Mouse (Mus musculus) heart, embryonic 14.5 days (tissue): ENCODE data around the gene Tmem106a. TPM values are rescaled to one million over a fixed set of nuclear protein-coding genes. Genes with fewer than 3 reads are reported as not detected.
"Not testable (repeated sequence)": the region's sequence is repeated elsewhere in the genome, so short reads cannot be mapped to it uniquely, and the experiment has no call there.

Experiments used
- ATAC-seq: fragments of 200-750 bp; cut with Nextera tagmentation; 2 replicates; pipeline ENCODE4 v1.8.0; 2017; ENCODE audit warnings: low read depth, moderate TSS enrichment; ENCODE audit not compliant: insufficient number of reproducible peaks, insufficient read depth, low FRiP score
- H3K27ac ChIP-seq, 2 experiments: fragments of 200-500 bp in 1 of 2; fragments of 300-500 bp in 1 of 2; sonication (generic) in 1 of 2; replicated peaks in 1 of 2; 2 replicates each; pipeline ENCODE4 v1.5.1; 2012 to 2014; ENCODE audit warnings: low read depth in 2 of 2, low read length in 2 of 2, control low read depth in 1 of 2, mild to moderate bottlenecking in 1 of 2, mixed read lengths in 1 of 2; ENCODE audit not compliant: control insufficient read depth in 1 of 2, insufficient read depth in 1 of 2
- H3K27me3 ChIP-seq: fragments of 300-500 bp; sonication (generic); 2 replicates; pipeline ENCODE4 v1.6.1; 2014; ENCODE audit warnings: mild to moderate bottlenecking, low read length, control low read depth; ENCODE audit not compliant: control insufficient read depth, insufficient read depth
- H3K36me3 ChIP-seq: fragments of 300-500 bp; sonication (generic); 2 replicates; pipeline ENCODE4 v1.6.1; 2014; ENCODE audit warnings: mild to moderate bottlenecking, control low read depth, low read length, mixed read lengths; ENCODE audit not compliant: control insufficient read depth, insufficient read depth
- H3K4me1 ChIP-seq, 2 experiments: fragments of 200-500 bp in 1 of 2; fragments of 300-500 bp in 1 of 2; sonication (generic) in 1 of 2; 2 replicates each; pipeline ENCODE4 v1.6.1; 2012 to 2014; ENCODE audit warnings: low read length in 2 of 2, control low read depth in 1 of 2, mixed read lengths in 1 of 2; ENCODE audit not compliant: control insufficient read depth in 2 of 2, insufficient read depth in 2 of 2
- H3K4me2 ChIP-seq: fragments of 300-500 bp; sonication (generic); 2 replicates; pipeline ENCODE4 v1.6.1; 2014; ENCODE audit warnings: mild to moderate bottlenecking, low read length
- H3K4me3 ChIP-seq, 2 experiments: fragments of 200-500 bp in 1 of 2; fragments of 300-500 bp in 1 of 2; sonication (generic) in 1 of 2; 2 replicates each; pipeline ENCODE4 v1.5.1; 2012 to 2014; ENCODE audit warnings: low read length in 2 of 2, mild to moderate bottlenecking in 2 of 2, control low read depth in 1 of 2, low read depth in 1 of 2, moderate library complexity in 1 of 2; ENCODE audit not compliant: control insufficient read depth in 1 of 2, insufficient read depth in 1 of 2
- H3K9ac ChIP-seq: fragments of 300-500 bp; sonication (generic); 2 replicates; pipeline ENCODE4 v1.6.1; 2014; ENCODE audit warnings: mild to moderate bottlenecking, low read length
- H3K9me3 ChIP-seq: fragments of 300-500 bp; sonication (generic); 2 replicates; pipeline ENCODE4 v1.6.1; 2016; ENCODE audit warnings: low read length, control low read depth; ENCODE audit not compliant: control insufficient read depth
- WGBS: fragments of 180-500 bp; shearing (Covaris S2); extraction: QIAGEN DNeasy Blood & Tissue Kit; methylation state at CpG from one replicate; pipeline ENCODE4 v1.1.7; 2014; 5-methylcytosine and 5-hydroxymethylcytosine counted together
- polyA plus RNA-seq: library from polyadenylated mRNA; unstranded; fragments of >200 nt; fragmentation: Nextera tagmentation; extraction: Ambion mirVana; gene quantifications from 2 replicates; pipeline ENCODE4 v1.2.1, GENCODE M21; 2014

The Tmem106a gene
- polyA plus RNA-seq, 1 experiment from 2014 or later: 4.1 TPM

GRCm38 (mm10) chr11:101615380-101615779 lies 33.3 kb downstream of the Tmem106a start:
- 73% methylated on average over 6 of the region's 6 CpGs for WGBS
- H3K36me3 ChIP-seq: no peaks in the 10 kb centered on the region
- no peak overlapping the region for H3K9ac ChIP-seq
- H3K4me3 ChIP-seq: no peak overlapping the region
- no peak overlapping the region for H3K27ac ChIP-seq
- H3K4me2 ChIP-seq: no peak overlapping the region
- no peak for ATAC-seq
- H3K9me3 ChIP-seq: no peaks in the 10 kb centered on the region
- H3K4me1 ChIP-seq: peaks cover 15 to 17% of the 10 kb centered on the region in 2 experiments; a peak in 3 of 4 replicates
- H3K27me3 ChIP-seq: no peaks in the 10 kb centered on the region

GRCm38 (mm10) chr11:101616104-101616503 lies 34.1 kb downstream of the Tmem106a start:
- H3K9me3 ChIP-seq: no peaks in the 10 kb centered on the region
- no peak overlapping the region for H3K9ac ChIP-seq
- no peak overlapping the region for H3K27ac ChIP-seq
- no peak for ATAC-seq
- no peak overlapping the region for H3K4me2 ChIP-seq
- no peaks in the 10 kb centered on the region for H3K27me3 ChIP-seq
- H3K4me3 ChIP-seq: no peak overlapping the region
- peaks cover 9 to 10% of the 10 kb centered on the region in 2 experiments; a peak in 3 of 4 replicates for H3K4me1 ChIP-seq
- no peaks in the 10 kb centered on the region for H3K36me3 ChIP-seq
- 76% methylated on average over 8 of the region's 8 CpGs for WGBS

- no peak overlapping the region for H3K4me3 ChIP-seq
- H3K36me3 ChIP-seq: no peaks in the 10 kb centered on the region
- H3K4me2 ChIP-seq: no peak overlapping the region
- ATAC-seq: no peak
- WGBS: 24% methylated on average over 18 of the region's 18 CpGs
- H3K27me3 ChIP-seq: no peaks in the 10 kb centered on the region
- H3K9me3 ChIP-seq: no peaks in the 10 kb centered on the region
- H3K4me1 ChIP-seq: peaks cover 9 to 10% of the 10 kb centered on the region in 2 experiments; a peak in 3 of 4 replicates
- no peak overlapping the region for H3K27ac ChIP-seq
- H3K9ac ChIP-seq: no peak overlapping the region
These were observed 35.1 kb downstream of the Tmem106a start for GRCm38 (mm10) chr11:101616948-101617767.

- no peak overlapping the region for H3K27ac ChIP-seq
- ATAC-seq: no peak
- no peaks in the 10 kb centered on the region for H3K27me3 ChIP-seq
- WGBS: 7% methylated on average over 8 of the region's 8 CpGs
- no peaks in the 10 kb centered on the region for H3K36me3 ChIP-seq
- H3K4me1 ChIP-seq: peaks cover 9 to 10% of the 10 kb centered on the region in 2 experiments; a peak in 3 of 4 replicates
- peak overlapping the region; percentile 31; the same call in 1 of the 2 replicates for H3K4me2 ChIP-seq
- no peak overlapping the region for H3K4me3 ChIP-seq
- H3K9me3 ChIP-seq: no peaks in the 10 kb centered on the region
- H3K9ac ChIP-seq: no peak overlapping the region
These were observed 35.8 kb downstream of the Tmem106a start for GRCm38 (mm10) chr11:101617849-101618248.

- Histone ChIP-seq H3K4me3 (no peak overlapping the region), H3K27ac (no peak overlapping the region), H3K36me3 (no peaks in the 10 kb centered on the region), H3K27me3 (no peaks in the 10 kb centered on the region), H3K9ac (no peak overlapping the region), H3K4me1 (peaks cover 9 to 10% of the 10 kb centered on the region in 2 experiments; a peak in 3 of 4 replicates), H3K9me3 (no peaks in the 10 kb centered on the region), H3K4me2 (no peak overlapping the region)
- 77% methylated on average over 3 of the region's 3 CpGs for WGBS
- ATAC-seq: no peak
These were observed 36.6 kb downstream of the Tmem106a start for GRCm38 (mm10) chr11:101618596-101618995.

- WGBS: 78% methylated on average over 11 of the region's 11 CpGs
- H3K4me3 ChIP-seq, H3K9me3 ChIP-seq, H3K27ac ChIP-seq, H3K9ac ChIP-seq, ATAC-seq, H3K4me2 ChIP-seq, H3K36me3 ChIP-seq, H3K4me1 ChIP-seq, H3K27me3 ChIP-seq: not testable (repeated sequence)
These were observed 38.1 kb downstream of the Tmem106a start for GRCm38 (mm10) chr11:101620022-101620655.

GRCm38 (mm10) chr11:101626649-101626994 lies 44.6 kb downstream of the Tmem106a start:
- ATAC-seq: peak; percentile 40; the same call in 1 of the 2 replicates
- H3K4me3 ChIP-seq: peak overlapping the region; percentile 48 to 54
- peak overlapping the region; percentile 99 to 100 for H3K27ac ChIP-seq
- H3K27me3 ChIP-seq: no peaks in the 10 kb centered on the region
- peaks cover 14% of the 10 kb centered on the region for H3K36me3 ChIP-seq
- 4% methylated on average over 8 of the region's 8 CpGs for WGBS
- H3K4me2 ChIP-seq: peak overlapping the region; percentile 75
- no peaks in the 10 kb centered on the region for H3K9me3 ChIP-seq
- peaks cover 0 to 5% of the 10 kb centered on the region in 2 experiments; a peak in 1 of 4 replicates for H3K4me1 ChIP-seq
- peak overlapping the region; percentile 78 for H3K9ac ChIP-seq
